Mouse (Mus musculus): ENCODE measurements around the gene Arhgap9. TPM values are rescaled to one million over a fixed set of nuclear protein-coding genes. Genes with fewer than 3 reads are reported as not detected.
A peak's percentile ranks its signal among the peaks of the same experiment; 100 is the strongest.

The Arhgap9 gene
- polyA plus RNA-seq (2016; fragmentation: Nextera tagmentation; extraction: Ambion mirVana) = 2.0 and 2.1 TPM in 2 replicates

- H3K27ac ChIP-seq (replicated peaks) = no peak within 1 kb of the TSS
These were observed at the start of gene Arhgap9 for GRCm38 (mm10) chr10:127321621-127322020. Gene Arhgap9 (plus strand): TSS chr10:127321964.

GRCm38 (mm10) chr10:127272371-127272770, 49.4 kb upstream of the Arhgap9 start:
- Histone ChIP-seq H3K27ac (replicated peaks) (no peak overlapping the region), H3K36me3 (replicated peaks) (peaks cover 94% of the 10 kb centered on the region), H3K27me3 (replicated peaks; ENCODE audit: low read depth, poor library complexity, severe bottlenecking) (no peaks in the 10 kb centered on the region), H3K9me3 (no peaks in the 10 kb centered on the region), H3K4me3 (no peak overlapping the region), H3K4me1 (peaks cover 10% of the 10 kb centered on the region)
- 90% methylated on average over 5 of the region's 5 CpGs for WGBS
- DNase-seq (ENCODE audit: low spot score) = no peak

More at GRCm38 (mm10) chr10:127321621-127322020, at the start of gene Arhgap9:
- no peak for DNase-seq (ENCODE audit: low spot score)
- H3K36me3 ChIP-seq (replicated peaks) = no peaks in the 10 kb centered on the region
- peaks cover 22% of the 10 kb centered on the region for H3K4me1 ChIP-seq
- H3K9me3 ChIP-seq = no peaks in the 10 kb centered on the region
- H3K27me3 ChIP-seq (replicated peaks; ENCODE audit: low read depth, poor library complexity, severe bottlenecking) = peaks cover 56% of the 10 kb centered on the region
- H3K4me3 ChIP-seq = no peak within 1 kb of the TSS
- WGBS = 77% methylated on average over 3 of the region's 3 CpGs

GRCm38 (mm10) chr10:127274261-127275022, 47.3 kb upstream of the Arhgap9 start:
- no peak for DNase-seq (ENCODE audit: low spot score)
- peaks cover 7% of the 10 kb centered on the region; the same call in 1 of the 2 replicates for H3K4me1 ChIP-seq
- WGBS = 91% methylated on average over 11 of the region's 11 CpGs
- H3K27ac ChIP-seq (replicated peaks) = no peak overlapping the region
- H3K27me3 ChIP-seq (replicated peaks; ENCODE audit: low read depth, poor library complexity, severe bottlenecking) = no peaks in the 10 kb centered on the region
- H3K36me3 ChIP-seq (replicated peaks) = peaks cover 99% of the 10 kb centered on the region
- H3K4me3 ChIP-seq = no peak overlapping the region
- H3K9me3 ChIP-seq = no peaks in the 10 kb centered on the region

GRCm38 (mm10) chr10:127279730-127280129, 42.0 kb upstream of the Arhgap9 start:
- Histone ChIP-seq H3K36me3 (replicated peaks) (peaks cover 100% of the 10 kb centered on the region), H3K4me3 (no peak overlapping the region), H3K9me3 (no peaks in the 10 kb centered on the region), H3K27me3 (replicated peaks; ENCODE audit: low read depth, poor library complexity, severe bottlenecking) (no peaks in the 10 kb centered on the region), H3K4me1 (peaks cover 9% of the 10 kb centered on the region), H3K27ac (replicated peaks) (no peak overlapping the region)
- DNase-seq (ENCODE audit: low spot score) = no peak
- 89% methylated on average over 2 of the region's 2 CpGs for WGBS

GRCm38 (mm10) chr10:127281316-127281715, 40.4 kb upstream of the Arhgap9 start:
- DNase-seq (ENCODE audit: low spot score) = no peak
- Histone ChIP-seq H3K4me3 (no peak overlapping the region), H3K9me3 (no peaks in the 10 kb centered on the region), H3K36me3 (replicated peaks) (peaks cover 100% of the 10 kb centered on the region), H3K4me1 (peaks cover 25% of the 10 kb centered on the region), H3K27me3 (replicated peaks; ENCODE audit: low read depth, poor library complexity, severe bottlenecking) (no peaks in the 10 kb centered on the region), H3K27ac (replicated peaks) (no peak overlapping the region)
- 90% methylated on average over 8 of the region's 8 CpGs for WGBS

- Histone ChIP-seq H3K27ac (replicated peaks) (no peak overlapping the region), H3K4me3 (no peak overlapping the region), H3K27me3 (replicated peaks; ENCODE audit: low read depth, poor library complexity, severe bottlenecking) (no peaks in the 10 kb centered on the region), H3K36me3 (replicated peaks) (peaks cover 99% of the 10 kb centered on the region), H3K9me3 (no peaks in the 10 kb centered on the region), H3K4me1 (peaks cover 39% of the 10 kb centered on the region)
- DNase-seq (ENCODE audit: low spot score) = no peak
- 88% methylated on average over 13 of the region's 13 CpGs for WGBS
These were observed 39.0 kb upstream of the Arhgap9 start for GRCm38 (mm10) chr10:127282620-127283215.

GRCm38 (mm10) chr10:127284105-127284622, 37.6 kb upstream of the Arhgap9 start:
- Histone ChIP-seq H3K9me3 (no peaks in the 10 kb centered on the region), H3K4me3 (peak overlapping the region; percentile 14; the same call in 1 of the 2 replicates), H3K4me1 (peaks cover 44% of the 10 kb centered on the region), H3K27ac (replicated peaks) (no peak overlapping the region), H3K36me3 (replicated peaks) (peaks cover 84% of the 10 kb centered on the region), H3K27me3 (replicated peaks; ENCODE audit: low read depth, poor library complexity, severe bottlenecking) (no peaks in the 10 kb centered on the region)
- DNase-seq (ENCODE audit: low spot score) = no peak
- 91% methylated on average over 7 of the region's 7 CpGs for WGBS

- Histone ChIP-seq H3K4me1 (peaks cover 51% of the 10 kb centered on the region), H3K4me3 (peak overlapping the region; percentile 88), H3K27me3 (replicated peaks; ENCODE audit: low read depth, poor library complexity, severe bottlenecking) (no peaks in the 10 kb centered on the region), H3K36me3 (replicated peaks) (peaks cover 77% of the 10 kb centered on the region), H3K27ac (replicated peaks) (peak overlapping the region; percentile 95; the same call in 1 of the 2 replicates), H3K9me3 (no peaks in the 10 kb centered on the region)
- 74% methylated on average over 11 of the region's 11 CpGs for WGBS
- no peak for DNase-seq (ENCODE audit: low spot score)
These were observed 36.9 kb upstream of the Arhgap9 start for GRCm38 (mm10) chr10:127284724-127285500.

GRCm38 (mm10) chr10:127285644-127286043, 36.1 kb upstream of the Arhgap9 start:
- DNase-seq (ENCODE audit: low spot score) = no peak
- H3K27ac ChIP-seq (replicated peaks) = peak overlapping the region; percentile 95
- no peaks in the 10 kb centered on the region for H3K27me3 ChIP-seq (replicated peaks; ENCODE audit: low read depth, poor library complexity, severe bottlenecking)
- peak overlapping the region; percentile 88 for H3K4me3 ChIP-seq
- 74% methylated on average over 13 of the region's 13 CpGs for WGBS
- peaks cover 69% of the 10 kb centered on the region for H3K36me3 ChIP-seq (replicated peaks)
- peaks cover 55% of the 10 kb centered on the region for H3K4me1 ChIP-seq
- no peaks in the 10 kb centered on the region for H3K9me3 ChIP-seq

GRCm38 (mm10) chr10:127286194-127286593, 35.6 kb upstream of the Arhgap9 start:
- Histone ChIP-seq H3K9me3 (no peaks in the 10 kb centered on the region), H3K27me3 (replicated peaks; ENCODE audit: low read depth, poor library complexity, severe bottlenecking) (no peaks in the 10 kb centered on the region), H3K36me3 (replicated peaks) (peaks cover 64% of the 10 kb centered on the region), H3K4me3 (peak overlapping the region; percentile 88), H3K27ac (replicated peaks) (peak overlapping the region; percentile 95), H3K4me1 (peaks cover 59% of the 10 kb centered on the region)
- 74% methylated on average over 7 of the region's 7 CpGs for WGBS
- DNase-seq (ENCODE audit: low spot score) = no peak

GRCm38 (mm10) chr10:127286730-127287129, 35.0 kb upstream of the Arhgap9 start:
- 67% methylated on average over 7 of the region's 7 CpGs for WGBS
- Histone ChIP-seq H3K9me3 (no peaks in the 10 kb centered on the region), H3K27ac (replicated peaks) (peak overlapping the region; percentile 95; the same call in 1 of the 2 replicates), H3K4me3 (peak overlapping the region; percentile 88), H3K27me3 (replicated peaks; ENCODE audit: low read depth, poor library complexity, severe bottlenecking) (no peaks in the 10 kb centered on the region), H3K36me3 (replicated peaks) (peaks cover 59% of the 10 kb centered on the region), H3K4me1 (peaks cover 64% of the 10 kb centered on the region)
- peak; percentile 39 for DNase-seq (ENCODE audit: low spot score)

GRCm38 (mm10) chr10:127287271-127287935, 34.4 kb upstream of the Arhgap9 start:
- H3K4me1 ChIP-seq = peaks cover 71% of the 10 kb centered on the region

More at GRCm38 (mm10) chr10:127287271-127287935, 34.4 kb upstream of the Arhgap9 start:
- no peak for DNase-seq (ENCODE audit: low spot score)
- peak overlapping the region; percentile 95 for H3K27ac ChIP-seq (replicated peaks)
- H3K27me3 ChIP-seq (replicated peaks; ENCODE audit: low read depth, poor library complexity, severe bottlenecking) = no peaks in the 10 kb centered on the region
- H3K36me3 ChIP-seq (replicated peaks) = peaks cover 56% of the 10 kb centered on the region
- H3K9me3 ChIP-seq = no peaks in the 10 kb centered on the region
- WGBS = 86% methylated on average over 15 of the region's 15 CpGs
- H3K4me3 ChIP-seq = peak overlapping the region; percentile 88

Data from embryonic facial prominence, embryonic 10.5 days (tissue).